Mouse (Mus musculus) heart, adult 2 months (tissue): ENCODE results near the gene Bcas3. TPM values are rescaled to one million over a fixed set of nuclear protein-coding genes. Genes with fewer than 3 reads are reported as not detected.

Experiments
- DNase-seq, 2 experiments: peaks; one replicate each; pipeline ENCODE4 v3.0.0; 2021
- H3K27ac ChIP-seq: fragments of 200-600 bp; 2 replicates; pipeline ENCODE4 v1.8.1; 2022
- H3K27me3 ChIP-seq: fragments of 200-500 bp; 2 replicates; pipeline ENCODE4 v1.6.1; 2012; ENCODE audit warnings: mild to moderate bottlenecking, low read length, inconsistent platforms, mixed read lengths; ENCODE audit not compliant: control insufficient read depth, insufficient read depth
- H3K36me3 ChIP-seq: fragments of 200-500 bp; 2 replicates; pipeline ENCODE4 v1.6.1; 2012; ENCODE audit warnings: low read length, inconsistent platforms; ENCODE audit not compliant: control insufficient read depth, insufficient read depth
- H3K4me1 ChIP-seq: fragments of 200-500 bp; 2 replicates; pipeline ENCODE4 v1.6.1; 2011; ENCODE audit warnings: low read length; ENCODE audit not compliant: control insufficient read depth, insufficient read depth
- H3K4me3 ChIP-seq: fragments of 200-600 bp; 2 replicates; pipeline ENCODE4 v1.8.1; 2022
- H3K79me2 ChIP-seq: fragments of 200-500 bp; replicated peaks from 2 replicates; pipeline ENCODE4 v1.6.1; 2012; ENCODE audit warnings: mild to moderate bottlenecking, inconsistent platforms, low read length, moderate library complexity, mixed read lengths; ENCODE audit not compliant: control insufficient read depth, insufficient read depth
- H3K9ac ChIP-seq: fragments of 200-500 bp; 2 replicates; pipeline ENCODE4 v1.6.1; 2012; ENCODE audit warnings: low read depth, mild to moderate bottlenecking, control low read depth, inconsistent platforms, low read length, mixed read lengths
- CTCF ChIP-seq: fragments of 200-600 bp; IDR thresholded peaks from 2 replicates; pipeline ENCODE4 v1.8.1; 2022; ENCODE audit warnings: antibody characterized with exemption, mild to moderate bottlenecking, moderate library complexity
- EP300 ChIP-seq: fragments of 200-500 bp; IDR thresholded peaks from 2 replicates; pipeline ENCODE4 v1.6.1; 2011; ENCODE audit warnings: low read depth, low read length, control low read depth; ENCODE audit not compliant: insufficient read depth
- POLR2A ChIP-seq: fragments of 200-500 bp; IDR thresholded peaks from 2 replicates; pipeline ENCODE4 v1.6.1; 2011; ENCODE audit warnings: mild to moderate bottlenecking, low read depth, low read length, control low read depth; ENCODE audit not compliant: insufficient read depth
- WGBS: fragments of 180-500 bp; shearing (Covaris S2); methylation state at CpG from one replicate; pipeline ENCODE4 v1.1.7; 2018; 5-methylcytosine and 5-hydroxymethylcytosine counted together
- intact Hi-C: fragments of 180-260 bp; cut with DNase I; formaldehyde crosslinking; loops from one replicate; pipeline ENCODE4 v1.15.1; 2025
- polyA plus RNA-seq: library from polyadenylated mRNA; depleted of rRNA; stranded (reverse); fragments of >200 nt; gene quantifications from 2 replicates; pipeline ENCODE4 v1.2.3, GENCODE M21; 2012
- total RNA-seq, 2 experiments: library from RNA; stranded (reverse); gene quantifications; 2 replicates each; pipeline ENCODE4 v1.2.3; 2021

Gene Bcas3
- total and polyA plus RNA-seq, 3 experiments, result 26.6 to 40.4 (median 36.0) TPM

DNA sequence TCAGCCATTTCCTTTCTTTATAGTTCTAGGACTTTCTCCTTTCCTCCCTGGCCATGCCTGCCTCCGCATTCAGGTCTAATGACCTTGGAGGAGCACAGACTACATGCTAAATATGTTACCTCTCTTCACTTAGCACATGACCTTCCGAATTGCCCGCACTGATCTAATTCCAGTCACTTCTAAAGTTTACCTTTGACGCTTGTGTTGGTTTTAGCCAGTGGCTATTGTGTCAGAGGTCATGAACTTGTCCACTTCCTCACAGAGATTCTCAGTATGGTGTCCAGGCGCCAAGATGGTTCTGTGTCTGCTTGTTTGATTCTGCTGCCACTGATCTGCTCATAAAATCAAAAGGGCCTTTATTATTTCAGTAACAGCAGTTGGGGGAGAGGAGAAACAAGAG is 338.3 kb downstream of the Bcas3 start:
- no peaks in the 10 kb centered on the region for H3K27me3 ChIP-seq
- peaks cover 2% of the 10 kb centered on the region for H3K4me1 ChIP-seq
- no peaks in the 10 kb centered on the region; the same call in 1 of the 2 replicates for H3K79me2 ChIP-seq
- H3K4me3 ChIP-seq, result no peak overlapping the region
- no peak overlapping the region for H3K27ac ChIP-seq
- no peaks in the 10 kb centered on the region; the same call in 1 of the 2 replicates for H3K36me3 ChIP-seq
- no peak overlapping the region for H3K9ac ChIP-seq
- TF ChIP-seq EP300 (no peak), POLR2A (no peak), CTCF (no peak)
- DNase-seq, result no peak
- intact Hi-C loops, result no loop called here
- WGBS, result 47% methylated on average over 5 of the region's 5 CpGs

DNA sequence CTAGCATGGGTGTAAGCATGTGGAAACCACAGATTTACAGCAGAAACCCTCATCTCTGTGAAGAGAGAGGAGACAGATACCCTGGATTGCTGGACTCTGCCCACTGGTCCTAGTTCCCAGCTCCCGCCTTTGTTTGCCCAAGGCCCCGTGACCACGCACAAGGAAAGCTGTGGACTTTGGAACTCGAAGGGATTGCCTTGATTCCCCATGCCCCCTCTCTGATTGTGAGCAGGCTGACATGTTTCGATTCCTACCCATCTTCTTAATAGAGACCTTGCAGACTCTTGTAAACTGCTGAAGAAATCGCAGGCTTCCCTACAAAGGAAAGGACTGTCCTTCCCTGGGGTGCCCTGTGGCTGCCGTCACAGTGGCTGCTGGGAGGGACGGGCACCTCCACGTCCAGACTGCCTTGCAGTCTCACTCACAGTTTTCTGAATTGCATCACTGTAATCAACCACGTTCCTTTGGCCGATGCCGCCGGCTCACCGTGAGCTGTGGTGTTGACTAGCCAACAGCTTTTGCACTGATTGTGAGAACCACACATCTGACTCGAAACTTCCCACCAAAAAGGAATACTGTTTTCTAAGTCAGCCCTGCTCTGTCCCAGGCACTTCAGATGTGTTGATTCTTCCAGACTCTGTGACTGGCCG is 342.8 kb downstream of the Bcas3 start:
- TF ChIP-seq CTCF (no peak), POLR2A (no peak), EP300 (no peak)
- intact Hi-C loops, result no loop called here
- Histone ChIP-seq H3K4me1 (peaks cover 4% of the 10 kb centered on the region), H3K36me3 (no peaks in the 10 kb centered on the region; the same call in 1 of the 2 replicates), H3K4me3 (no peak overlapping the region), H3K27ac (no peak overlapping the region), H3K9ac (no peak overlapping the region), H3K79me2 (no peaks in the 10 kb centered on the region; the same call in 1 of the 2 replicates), H3K27me3 (no peaks in the 10 kb centered on the region)
- WGBS, result 76% methylated on average over 16 of the region's 16 CpGs
- no peak for DNase-seq

DNA sequence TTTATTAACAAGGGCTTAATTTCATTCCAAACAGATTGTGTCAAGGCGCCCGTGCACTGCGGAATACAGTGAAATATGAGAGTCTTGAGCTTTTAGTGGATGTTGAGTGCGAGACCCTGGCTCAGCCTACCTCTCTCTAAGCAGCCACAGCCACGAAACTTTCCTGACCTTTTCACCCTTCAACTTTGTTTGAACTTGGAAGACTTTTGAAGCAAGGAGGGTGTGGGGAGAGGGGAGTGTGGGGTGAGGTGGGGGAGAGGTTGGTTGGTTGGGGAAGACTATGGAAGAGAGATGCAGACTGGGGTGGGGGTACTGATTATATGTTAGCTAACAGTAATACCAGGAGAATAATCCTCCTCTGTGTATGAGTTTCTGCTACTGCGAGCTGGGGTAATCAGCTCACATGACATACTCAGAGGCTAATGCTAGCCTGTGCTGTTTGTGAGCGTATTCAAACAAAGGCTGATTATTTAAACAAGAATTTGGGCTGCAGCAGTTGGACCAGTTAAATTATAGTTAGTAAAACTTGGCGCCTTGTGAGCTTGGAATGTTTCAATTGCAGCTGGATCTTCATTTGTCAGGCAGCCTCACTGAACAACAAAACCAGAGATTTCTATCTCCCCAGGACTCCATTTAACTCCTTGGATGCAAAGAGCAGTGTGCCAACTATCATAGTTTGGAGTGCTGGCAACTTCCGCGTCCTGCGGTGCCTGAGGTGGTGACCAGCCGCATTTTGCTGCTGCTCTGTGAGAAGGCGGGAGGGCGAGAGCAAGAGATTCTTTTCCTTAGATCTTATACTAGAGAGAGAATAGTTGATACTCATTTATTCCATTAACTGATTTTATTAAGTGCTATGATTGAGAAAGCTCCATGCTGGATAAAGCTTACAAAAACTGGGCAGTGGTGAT is 343.8 kb downstream of the Bcas3 start:
- H3K4me3 ChIP-seq, result no peak overlapping the region
- intact Hi-C loops, result no loop called here
- WGBS, result 85% methylated on average over 14 of the region's 14 CpGs
- no peak for DNase-seq
- no peak overlapping the region for H3K27ac ChIP-seq
- no peaks in the 10 kb centered on the region; the same call in 1 of the 2 replicates for H3K79me2 ChIP-seq
- no peaks in the 10 kb centered on the region for H3K27me3 ChIP-seq
- H3K9ac ChIP-seq, result no peak overlapping the region
- no peaks in the 10 kb centered on the region for H3K36me3 ChIP-seq
- H3K4me1 ChIP-seq, result peaks cover 2% of the 10 kb centered on the region
- TF ChIP-seq POLR2A (no peak), EP300 (no peak), CTCF (no peak)

DNA sequence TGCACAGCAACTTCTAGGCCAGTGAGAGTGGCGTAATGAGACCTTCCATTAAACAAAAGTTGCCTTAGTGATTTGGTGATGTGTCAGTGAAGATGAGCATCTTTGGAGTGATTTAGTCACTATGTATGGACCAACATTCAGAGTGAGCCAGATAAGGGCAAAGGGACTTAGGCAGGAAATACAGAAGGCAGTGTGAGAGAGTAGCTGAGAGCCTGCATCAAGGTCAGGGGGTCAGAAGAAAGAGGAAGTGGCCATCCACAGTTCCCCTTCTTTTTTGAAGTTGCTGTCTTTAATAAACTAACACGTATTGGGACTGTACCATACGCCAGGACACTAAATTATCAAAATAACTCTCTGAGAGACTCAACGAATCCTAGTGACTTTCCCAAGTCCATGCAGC is 344.5 kb downstream of the Bcas3 start:
- Histone ChIP-seq H3K36me3 (no peaks in the 10 kb centered on the region), H3K27ac (no peak overlapping the region), H3K79me2 (no peaks in the 10 kb centered on the region; the same call in 1 of the 2 replicates), H3K9ac (no peak overlapping the region), H3K4me1 (peaks cover 2% of the 10 kb centered on the region), H3K27me3 (no peaks in the 10 kb centered on the region), H3K4me3 (no peak overlapping the region)
- intact Hi-C loops, result no loop called here
- 88% methylated on average over 4 of the region's 4 CpGs for WGBS
- no peak for DNase-seq
- TF ChIP-seq POLR2A, result no peak
- TF ChIP-seq EP300, result no peak
- no peak for TF ChIP-seq CTCF

DNA sequence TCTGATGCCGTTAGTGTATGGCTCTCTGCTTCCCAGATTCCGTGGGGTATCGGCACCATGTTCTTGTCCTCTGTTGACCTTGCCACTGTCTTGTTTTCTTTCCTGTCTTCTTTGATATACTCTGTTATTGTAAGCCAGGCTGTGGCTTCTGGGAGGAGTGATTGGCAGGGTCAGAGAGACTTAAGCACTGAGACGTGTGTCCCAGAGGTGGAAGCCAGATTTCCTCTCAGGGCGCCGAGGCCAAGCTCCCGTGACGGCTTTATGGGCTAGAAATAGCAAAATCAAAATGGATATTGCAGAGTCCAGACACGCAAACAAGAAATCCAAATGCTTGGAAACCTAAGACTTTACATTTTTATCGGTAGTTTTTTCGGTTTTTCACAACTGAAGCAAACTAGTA is 345.3 kb downstream of the Bcas3 start:
- no peak for DNase-seq
- H3K9ac ChIP-seq, result no peak overlapping the region
- no peak overlapping the region for H3K27ac ChIP-seq
- no peaks in the 10 kb centered on the region for H3K27me3 ChIP-seq
- H3K36me3 ChIP-seq, result no peaks in the 10 kb centered on the region
- no peak overlapping the region for H3K4me3 ChIP-seq
- TF ChIP-seq CTCF (no peak), POLR2A (no peak), EP300 (no peak)
- 48% methylated on average over 11 of the region's 11 CpGs for WGBS
- no peaks in the 10 kb centered on the region for H3K79me2 ChIP-seq
- intact Hi-C loops, result no loop called here
- H3K4me1 ChIP-seq, result peaks cover 2% of the 10 kb centered on the region
